Mouse (Mus musculus) left cerebral cortex, adult 2 months (tissue): Measurements from ENCODE around the gene C1ra. TPM values are rescaled to one million over a fixed set of nuclear protein-coding genes. Genes with fewer than 3 reads are reported as not detected.
A peak's percentile ranks its signal among the peaks of the same experiment; 100 is the strongest.

Source experiments
- DNase-seq, 2 experiments: peaks; one replicate each; pipeline ENCODE4 v3.0.0; 2021 to 2022; ENCODE audit warnings: low spot score in 2 of 2, mixed read lengths in 1 of 2; ENCODE audit errors: extremely low spot score in 1 of 2
- H3K27ac ChIP-seq: fragments of 200-600 bp; 2 replicates; pipeline ENCODE4 v1.8.1; 2022
- H3K4me3 ChIP-seq: fragments of 200-600 bp; 2 replicates; pipeline ENCODE4 v1.8.1; 2022
- CTCF ChIP-seq: fragments of 200-600 bp; IDR thresholded peaks from 2 replicates; pipeline ENCODE4 v1.8.1; 2022; ENCODE audit warnings: antibody characterized with exemption, mild to moderate bottlenecking, moderate library complexity
- intact Hi-C: fragments of 180-260 bp; cut with DNase I; formaldehyde crosslinking; loops from one replicate; pipeline ENCODE4 v1.15.1; 2025
- total RNA-seq, 2 experiments: library from RNA; stranded (reverse); gene quantifications; 2 replicates each; pipeline ENCODE4 v1.2.3; 2021

Gene C1ra
- total RNA-seq, 2 experiments from 2014 or later = 1.5 to 1.8 TPM

- peak; percentile 95 for TF ChIP-seq CTCF
- no peak within 1 kb of the TSS for H3K4me3 ChIP-seq
- H3K27ac ChIP-seq = no peak within 1 kb of the TSS
- DNase-seq = peak; percentile 46 to 72
- intact Hi-C loops = loop anchor here (1.0 to 5.0 kb wide), 3 partner anchors 67 to 187 kb away; partner anchors contain the start of genes Atn1, C1s2 and Gm45234
These were observed 57.8 kb downstream of the C1ra start, which contains the start of gene C1rb for GRCm38 (mm10) chr6:124570026-124570425. Gene C1rb, plus strand, starts transcription at chr6:124570294.

Other genes starting within 250 kb of the C1ra start
- gene Cd163, start 207.7 kb upstream of the C1ra start, total RNA-seq = 1 to 10 TPM; 2.7 to 3.6 TPM
- gene Pex5, start 97.3 kb upstream of the C1ra start, total RNA-seq = 10 to 100 TPM; 65.7 to 65.9 TPM
- 100 to 1,000 TPM; 393 to 399 TPM for gene Clstn3, start 47.6 kb upstream of the C1ra start, total RNA-seq
- under 1 TPM; 0.25 to 0.37 TPM for gene C1rl, start 19.3 kb upstream of the C1ra start, total RNA-seq
- 1 to 10 TPM; 1.2 to 1.5 TPM for gene C1s1, start 30.0 kb downstream of the C1ra start, total RNA-seq
- gene C1rb, start 57.9 kb downstream of the C1ra start, total RNA-seq = under 1 TPM; 0.14 to 0.20 TPM
- gene C1s2, start 123.7 kb downstream of the C1ra start, total RNA-seq = under 1 TPM; 0.23 to 0.36 TPM
- 10 to 100 TPM; 20.5 to 21.5 TPM for gene Lpcat3, start 150.6 kb downstream of the C1ra start, total RNA-seq
- 10 to 100 TPM; 47.4 to 50.9 TPM for gene Emg1, start 199.8 kb downstream of the C1ra start, total RNA-seq
- 100 to 1,000 TPM; 115 to 120 TPM for gene Phb2, start 199.9 kb downstream of the C1ra start, total RNA-seq
- 1 to 10 TPM; 3.3 to 4.0 TPM for gene Ptpn6, start 226.3 kb downstream of the C1ra start, total RNA-seq
- gene Grcc10, start 229.0 kb downstream of the C1ra start, total RNA-seq = 100 to 1,000 TPM; 298 to 309 TPM
- not detected for gene Gm45234, start 243.6 kb downstream of the C1ra start, total RNA-seq
- gene Atn1, start 244.1 kb downstream of the C1ra start, total RNA-seq = 100 to 1,000 TPM; 170 to 181 TPM